Mouse (Mus musculus) layer of hippocampus, adult 9-10 months (tissue): Measurements from ENCODE around the gene Ap4b1.

Source experiments
- DNase-seq: peaks from one replicate; pipeline ENCODE4 v3.0.0; 2022; ENCODE audit warnings: low spot score

Gene Ap4b1

GRCm38 (mm10) chr3:103857036-103857805 is 47.9 kb downstream of the Ap4b1 start:
- no peak for DNase-seq

- no peak for DNase-seq
Measured at GRCm38 (mm10) chr3:103857977-103858563, 48.8 kb downstream of the Ap4b1 start.

GRCm38 (mm10) chr3:103858881-103859801 is 49.8 kb downstream of the Ap4b1 start, which contains the start of gene Ptpn22:
Gene Ptpn22 (plus strand): TSS chr3:103859795.
- DNase-seq: no peak

- DNase-seq: no peak
Measured at GRCm38 (mm10) chr3:103859851-103860391, 50.6 kb downstream of the Ap4b1 start.

- no peak for DNase-seq
Measured at GRCm38 (mm10) chr3:103862721-103863220, 53.5 kb downstream of the Ap4b1 start.

GRCm38 (mm10) chr3:103864200-103864599 is 54.9 kb downstream of the Ap4b1 start:
- no peak for DNase-seq

- no peak for DNase-seq
Measured at GRCm38 (mm10) chr3:103867424-103867971, 58.2 kb downstream of the Ap4b1 start.

GRCm38 (mm10) chr3:103868008-103868407 is 58.7 kb downstream of the Ap4b1 start:
- no peak for DNase-seq
